In genomic region chr1:167098741-167099140, GRCm38 (mm10) we compare ENCODE assay signal across 24 mouse cellular contexts.
DNase-seq lines count a peak whose midpoint lies in the region; TF ChIP-seq lines count a peak whose summit lies in the region.
"Had no signal": no experiment of that assay in that cellular context is flagged by ENCODE, and none has a peak within 500 bp of the region (broad histone marks: within the 10 kb centered on the region; RNA-seq: fewer than 3 reads in every experiment).

No protein-coding gene starts in this region.

- WGBS in kidney, adult 2 months: 86% methylated on average over 7 of the region's 7 CpGs

- no peak overlapping the region for H3K27ac ChIP-seq in kidney, adult 2 months (ENCODE audit: insufficient read depth, low read depth, low read length)
- H3K27ac ChIP-seq: forebrain, embryonic 12.5 days; heart, adult 2 months; heart, embryonic 13.5 days; hindbrain, embryonic 15.5 days; limb, embryonic 13.5 days; lung, embryonic 15.5 days; midbrain, embryonic 12.5 days; neural tube, embryonic 13.5 days; stomach, embryonic 15.5 days had no signal

- TF ChIP-seq CTCF in kidney, adult 2 months (conservative IDR thresholded peaks at IDR 0.05; ENCODE audit: insufficient read depth, insufficient read length, low read depth, low read length): no peak

- no peak overlapping the region for H3K4me3 ChIP-seq in kidney, adult 2 months (ENCODE audit: insufficient read depth, low read depth, low read length)
- H3K4me3 ChIP-seq: forebrain, embryonic 12.5 days; heart, adult 2 months; heart, embryonic 13.5 days; hindbrain, embryonic 15.5 days; limb, embryonic 13.5 days; lung, embryonic 15.5 days; midbrain, embryonic 12.5 days; neural tube, embryonic 13.5 days; stomach, embryonic 15.5 days had no signal

- no peaks in the 10 kb centered on the region for H3K4me1 ChIP-seq in kidney, adult 2 months (ENCODE audit: control insufficient read depth, insufficient read depth, low read length)
- H3K4me1 ChIP-seq: forebrain, embryonic 12.5 days; heart, embryonic 13.5 days; hindbrain, embryonic 15.5 days; limb, embryonic 13.5 days; lung, embryonic 15.5 days; midbrain, embryonic 12.5 days; neural tube, embryonic 13.5 days; stomach, embryonic 15.5 days had no signal

- no peaks in the 10 kb centered on the region for H3K27me3 ChIP-seq in kidney, adult 2 months (replicated peaks; ENCODE audit: control insufficient read depth, insufficient read depth, low read length)
- H3K27me3 ChIP-seq: forebrain, embryonic 12.5 days; heart, embryonic 13.5 days; hindbrain, embryonic 15.5 days; limb, embryonic 13.5 days; lung, embryonic 15.5 days; midbrain, embryonic 12.5 days; neural tube, embryonic 13.5 days; stomach, embryonic 15.5 days had no signal

- no peaks in the 10 kb centered on the region for H3K36me3 ChIP-seq in kidney, adult 2 months (ENCODE audit: control insufficient read depth, insufficient read depth, low read length)
- H3K36me3 ChIP-seq: forebrain, embryonic 12.5 days; heart, embryonic 13.5 days; hindbrain, embryonic 15.5 days; limb, embryonic 13.5 days; lung, embryonic 15.5 days; midbrain, embryonic 12.5 days; neural tube, embryonic 13.5 days; stomach, embryonic 15.5 days had no signal

- peak; percentile 14 for DNase-seq in Muller cell, postnatal 12 days (ENCODE audit: inconsistent ontology term)
- DNase-seq in brain, adult 2 months (ENCODE audit: low read depth, low spot score): peak; percentile 87
- DNase-seq in cerebellum, adult 8-10 months: peak; percentile 71
- DNase-seq in cerebellum, postnatal 25 days: peak; percentile 80 to 85
- DNase-seq in kidney, adult 2 months: no peak
- DNase-seq in adrenal gland, postnatal 36 days: no peak
- DNase-seq: adrenal gland, adult 8-10 months; B cell, adult 2 months; forebrain, postnatal 0 days; heart, adult 2 months; heart, postnatal 10 days; kidney, adult 8-10 months; kidney, postnatal 10 days; layer of hippocampus, adult 9-11 months; retina, postnatal 1 day; right cerebral cortex, postnatal 14 days had no signal

- TF ChIP-seq POLR2A in kidney, adult 2 months (IDR thresholded peaks at IDR 0.05; ENCODE audit: low read depth, low read length): no peak

Comparison
In these comparisons a context has a peak if more than half of its experiments do, and no peak if none do; other contexts are left out.
1. DNase-seq: peak in Muller cell, postnatal 12 days (single experiment), brain, adult 2 months (single experiment), cerebellum, adult 8-10 months (single experiment) and cerebellum, postnatal 25 days (2 of 2); none in kidney, adult 2 months (single experiment) and adrenal gland, postnatal 36 days (0 of 2).